Mouse (Mus musculus) right cerebral cortex, postnatal 4 days (tissue): ENCODE results near the gene Asap2.
A peak's percentile ranks its signal among the peaks of the same experiment; 100 is the strongest.
"Not testable (repeated sequence)": the region's sequence is repeated elsewhere in the genome, so short reads cannot be mapped to it uniquely, and the experiment has no call there.

Source experiments
- DNase-seq: peaks from one replicate; pipeline ENCODE4 v3.0.0-alpha.2; 2022

Gene Asap2

GRCm38 (mm10) chr12:20990132-20990531 is at the start of gene Asap2:
TSS of gene Asap2 (plus strand) at chr12:20990459.
- peak; percentile 53 for DNase-seq

GRCm38 (mm10) chr12:20947051-20947997 is 42.9 kb upstream of the Asap2 start:
- DNase-seq, result not testable (repeated sequence)

- peak; percentile 4 for DNase-seq
These were observed 320 bp downstream of the Asap2 start for GRCm38 (mm10) chr12:20990579-20990978.

- not testable (repeated sequence) for DNase-seq
These were observed 40.6 kb downstream of the Asap2 start for GRCm38 (mm10) chr12:21030875-21031274.

GRCm38 (mm10) chr12:21046716-21047115 is 56.5 kb downstream of the Asap2 start:
- DNase-seq, result not testable (repeated sequence)

- DNase-seq, result peak; percentile 84
These were observed 85.5 kb downstream of the Asap2 start for GRCm38 (mm10) chr12:21075731-21076130.

GRCm38 (mm10) chr12:21090168-21090567 is 99.9 kb downstream of the Asap2 start:
- DNase-seq, result not testable (repeated sequence)

GRCm38 (mm10) chr12:21092446-21092845 is 102.2 kb downstream of the Asap2 start:
- DNase-seq, result not testable (repeated sequence)

- not testable (repeated sequence) for DNase-seq
These were observed 107.6 kb downstream of the Asap2 start for GRCm38 (mm10) chr12:21097806-21098325.

GRCm38 (mm10) chr12:21111116-21111475 is 120.8 kb downstream of the Asap2 start:
- not testable (repeated sequence) for DNase-seq

- peak; percentile 81 for DNase-seq
These were observed 121.5 kb downstream of the Asap2 start for GRCm38 (mm10) chr12:21111476-21112452.

- peak; percentile 73 for DNase-seq
These were observed 122.2 kb downstream of the Asap2 start for GRCm38 (mm10) chr12:21112453-21112857.

- DNase-seq, result no peak
These were observed 129.2 kb downstream of the Asap2 start for GRCm38 (mm10) chr12:21119446-21119845.

GRCm38 (mm10) chr12:21122818-21123217 is 132.6 kb downstream of the Asap2 start:
- no peak for DNase-seq

GRCm38 (mm10) chr12:21123647-21124046 is 133.4 kb downstream of the Asap2 start:
- no peak for DNase-seq

- DNase-seq, result no peak
These were observed 135.6 kb downstream of the Asap2 start for GRCm38 (mm10) chr12:21125675-21126470.

GRCm38 (mm10) chr12:21126516-21126915 is 136.3 kb downstream of the Asap2 start:
- no peak for DNase-seq

- DNase-seq, result no peak
These were observed 138.9 kb downstream of the Asap2 start for GRCm38 (mm10) chr12:21128930-21129869.

- no peak for DNase-seq
These were observed 140.1 kb downstream of the Asap2 start for GRCm38 (mm10) chr12:21130274-21130823.

GRCm38 (mm10) chr12:21132537-21132936 is 142.3 kb downstream of the Asap2 start:
- no peak for DNase-seq

GRCm38 (mm10) chr12:21133031-21133430 is 142.8 kb downstream of the Asap2 start:
- DNase-seq, result no peak
